Mouse (Mus musculus) gastrocnemius, postnatal 14 days (tissue): ENCODE measurements around the gene Notch3. TPM values are rescaled to one million over a fixed set of nuclear protein-coding genes. Genes with fewer than 3 reads are reported as not detected.

ENCODE experiments used
- DNase-seq: peaks from one replicate; pipeline ENCODE4 v3.0.0; 2021; ENCODE audit warnings: mixed read lengths
- intact Hi-C: fragments of 180-260 bp; cut with DNase I; formaldehyde crosslinking; loops from one replicate; pipeline ENCODE4 v1.15.1; 2025; ENCODE audit warnings: low total_unique reads
- total RNA-seq, 2 experiments: library from RNA; stranded (reverse); gene quantifications; 2 replicates each; pipeline ENCODE4 v1.2.3; 2021

Notch3 gene
- total RNA-seq, 2 experiments from 2014 or later, result 28.5 to 34.6 TPM

- DNase-seq, result no peak
- intact Hi-C loops, result no loop called here
Observed at GRCm38 (mm10) chr17:32172485-32172884, 5.8 kb upstream of the Notch3 start.

GRCm38 (mm10) chr17:32169518-32170225 lies 3.0 kb upstream of the Notch3 start:
- DNase-seq, result no peak
- intact Hi-C loops, result no loop called here

GRCm38 (mm10) chr17:32165803-32166595 lies 653 bp downstream of the Notch3 start:
- DNase-seq, result peak; percentile 55
- intact Hi-C loops, result no loop called here

GRCm38 (mm10) chr17:32165266-32165802 lies 1.3 kb downstream of the Notch3 start:
- intact Hi-C loops, result no loop called here
- peak; percentile 38 for DNase-seq

GRCm38 (mm10) chr17:32164780-32165179 lies 1.9 kb downstream of the Notch3 start:
- intact Hi-C loops, result loop anchor here (5.0 kb wide), 1 partner anchor 33 kb away; no protein-coding TSS in a partner anchor
- no peak for DNase-seq

GRCm38 (mm10) chr17:32163910-32164650 lies 2.6 kb downstream of the Notch3 start:
- intact Hi-C loops, result loop anchor here (5.0 kb wide), 1 partner anchor 33 kb away; no protein-coding TSS in a partner anchor
- DNase-seq, result peak; percentile 46

- DNase-seq, result peak; percentile 81
- intact Hi-C loops, result loop anchor here (5.0 kb wide), 1 partner anchor 35 kb away; no protein-coding TSS in a partner anchor
Observed at GRCm38 (mm10) chr17:32162112-32162850, 4.4 kb downstream of the Notch3 start.

- intact Hi-C loops, result loop anchor here (5.0 kb wide), 1 partner anchor 36 kb away; no protein-coding TSS in a partner anchor
- DNase-seq, result no peak
Observed at GRCm38 (mm10) chr17:32160882-32161281, 5.8 kb downstream of the Notch3 start.

GRCm38 (mm10) chr17:32158841-32159240 lies 7.8 kb downstream of the Notch3 start:
- DNase-seq, result no peak
- intact Hi-C loops, result no loop called here

- no peak for DNase-seq
- intact Hi-C loops, result loop anchor here (10.0 kb wide), 1 partner anchor 58 kb away; no protein-coding TSS in a partner anchor
Observed at GRCm38 (mm10) chr17:32146718-32147117, 19.9 kb downstream of the Notch3 start.

GRCm38 (mm10) chr17:32142907-32143854 lies 23.5 kb downstream of the Notch3 start:
- peak; percentile 86 for DNase-seq
- intact Hi-C loops, result loop anchor here (10.0 kb wide), 1 partner anchor 62 kb away; no protein-coding TSS in a partner anchor

- intact Hi-C loops, result loop anchor here (10.0 kb wide), 1 partner anchor 63 kb away; no protein-coding TSS in a partner anchor
- DNase-seq, result no peak
Observed at GRCm38 (mm10) chr17:32142234-32142633, 24.4 kb downstream of the Notch3 start.

GRCm38 (mm10) chr17:32133375-32133774 lies 33.3 kb downstream of the Notch3 start:
- intact Hi-C loops, result no loop called here
- no peak for DNase-seq

- intact Hi-C loops, result no loop called here
- DNase-seq, result no peak
Observed at GRCm38 (mm10) chr17:32132087-32132486, 34.6 kb downstream of the Notch3 start.

- no peak for DNase-seq
- intact Hi-C loops, result no loop called here
Observed at GRCm38 (mm10) chr17:32130506-32130905, 36.1 kb downstream of the Notch3 start.

- intact Hi-C loops, result no loop called here
- DNase-seq, result no peak
Observed at GRCm38 (mm10) chr17:32127195-32127594, 39.5 kb downstream of the Notch3 start.

- no peak for DNase-seq
- intact Hi-C loops, result no loop called here
Observed at GRCm38 (mm10) chr17:32125407-32125806, 41.2 kb downstream of the Notch3 start.

GRCm38 (mm10) chr17:32123545-32123944 lies 43.1 kb downstream of the Notch3 start:
- intact Hi-C loops, result no loop called here
- no peak for DNase-seq
